Mouse (Mus musculus) c-Kit-positive CD71-negative TER-119-negative erythroid progenitor cells, embryonic 14.5 days (primary cell): Measurements from ENCODE around the gene Pacs2.

Experiments
- DNase-seq: peaks from one replicate; pipeline ENCODE4 v3.0.0-alpha.2; 2013; ENCODE audit warnings: low read depth

The Pacs2 gene

DNA sequence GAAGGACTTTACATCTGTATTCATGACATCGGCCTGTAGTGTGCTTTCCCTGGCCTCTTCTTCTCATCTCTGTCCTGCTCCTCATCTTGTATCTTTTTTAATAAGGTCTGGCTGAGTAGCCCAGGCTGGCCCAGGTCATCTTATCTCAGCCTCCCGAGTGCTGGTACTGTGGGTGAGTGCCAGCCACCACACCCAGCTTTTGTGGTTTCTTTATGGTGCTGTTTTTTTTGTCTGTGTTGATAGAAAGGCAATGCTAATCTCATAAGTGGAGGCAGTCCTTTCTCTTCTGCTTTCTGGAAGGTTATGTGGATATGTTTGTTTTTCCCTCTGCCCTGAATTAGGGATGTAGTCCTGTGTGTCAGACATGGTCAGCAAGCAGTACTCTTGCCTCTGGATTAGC, 28.2 kb downstream of the Pacs2 start:
- no peak for DNase-seq

DNA sequence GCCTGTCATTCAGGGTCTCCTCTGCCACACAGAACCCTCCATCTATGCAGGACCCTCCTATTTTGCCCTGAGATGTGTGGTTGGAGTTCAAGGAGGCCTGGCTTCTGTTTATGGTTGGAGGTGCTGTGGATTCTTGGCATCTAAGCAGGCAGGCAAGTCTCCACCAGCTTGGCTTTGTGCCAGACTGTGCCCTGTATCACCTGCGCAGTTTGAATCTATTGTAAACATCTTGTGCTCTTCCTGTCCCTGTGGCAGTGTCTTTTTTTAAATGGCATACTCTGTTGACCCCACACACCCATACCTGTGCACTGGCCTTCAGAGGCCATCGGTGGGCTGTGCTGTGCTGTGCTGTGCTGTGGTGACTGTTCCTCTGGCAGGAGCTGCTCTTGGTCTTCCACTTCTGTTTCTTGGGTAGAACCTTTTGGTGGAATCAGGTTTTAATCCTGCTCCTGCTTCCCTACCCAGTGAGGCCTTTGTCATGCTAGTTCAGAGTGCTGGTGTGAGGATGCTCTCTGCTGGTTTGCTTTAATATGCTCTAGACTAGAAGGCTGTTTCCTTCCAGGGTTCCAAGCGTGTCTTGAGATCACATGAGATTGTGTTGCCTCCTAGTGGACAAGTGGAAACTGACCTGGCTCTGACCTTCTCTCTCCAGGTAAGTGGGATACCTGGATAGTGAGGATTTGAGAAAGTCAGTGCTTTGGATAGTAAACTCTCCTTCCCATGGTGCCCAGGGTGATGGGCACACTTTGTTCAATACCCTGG, 30.8 kb downstream of the Pacs2 start:
- DNase-seq: no peak

DNA sequence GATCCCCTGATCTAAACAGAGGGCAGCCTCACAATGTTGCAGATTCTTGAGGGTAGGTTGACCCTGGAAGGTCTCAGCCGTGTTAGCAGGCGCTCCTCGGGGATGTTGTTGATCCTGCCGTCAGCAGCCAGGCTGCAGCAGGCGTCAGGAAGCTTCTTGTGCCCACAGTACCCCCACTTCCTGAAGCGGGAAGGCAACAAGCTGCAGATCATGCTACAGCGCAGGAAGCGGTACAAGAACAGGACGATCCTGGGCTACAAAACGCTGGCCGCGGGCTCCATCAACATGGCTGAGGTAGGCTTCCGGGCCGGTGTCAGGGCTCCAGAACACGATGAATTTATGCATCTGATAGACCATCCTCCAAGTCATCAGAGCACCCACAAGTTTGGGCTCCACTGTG, 32.6 kb downstream of the Pacs2 start:
- DNase-seq: no peak

DNA sequence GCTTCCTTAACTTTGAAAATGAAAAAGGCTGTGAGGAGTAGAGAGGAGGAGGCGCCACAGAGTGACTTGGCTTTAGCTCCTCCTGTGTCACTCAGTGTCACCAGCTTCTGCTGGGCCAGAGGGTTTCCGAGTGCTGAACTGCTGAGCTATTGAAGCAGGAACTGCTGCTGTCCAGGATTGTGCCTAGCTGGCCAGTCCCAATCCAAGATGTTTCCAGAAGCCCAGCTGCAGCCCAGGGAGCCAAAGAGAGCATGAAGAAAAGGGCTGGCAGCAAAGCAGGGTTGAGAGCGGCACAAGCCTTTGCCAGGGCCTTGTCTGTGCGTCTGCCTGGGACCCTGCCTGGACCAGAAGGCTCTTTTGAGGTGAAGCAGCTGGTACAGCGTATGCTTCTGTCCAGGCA, 33.8 kb downstream of the Pacs2 start:
- DNase-seq: no peak

DNA sequence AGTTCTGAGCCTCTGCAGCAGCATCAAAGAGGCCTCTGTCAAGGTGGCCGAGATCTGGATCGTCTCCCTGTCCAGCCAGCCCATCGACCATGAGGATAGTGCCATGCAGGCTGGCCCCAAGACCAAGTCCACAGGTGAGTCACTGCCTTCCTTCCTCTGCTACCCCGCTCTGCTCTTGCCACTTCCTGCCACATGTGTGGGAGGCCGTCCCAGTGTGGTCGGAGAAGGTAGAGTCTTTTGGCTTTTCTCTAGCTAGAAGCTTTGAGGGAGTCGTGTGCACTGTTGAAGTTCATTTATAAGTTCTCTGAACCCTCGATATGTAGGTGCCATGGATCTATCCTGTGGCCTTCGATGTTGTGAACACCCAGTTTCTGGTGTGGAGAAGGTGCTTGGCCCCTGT, 35.5 kb downstream of the Pacs2 start:
- no peak for DNase-seq

DNA sequence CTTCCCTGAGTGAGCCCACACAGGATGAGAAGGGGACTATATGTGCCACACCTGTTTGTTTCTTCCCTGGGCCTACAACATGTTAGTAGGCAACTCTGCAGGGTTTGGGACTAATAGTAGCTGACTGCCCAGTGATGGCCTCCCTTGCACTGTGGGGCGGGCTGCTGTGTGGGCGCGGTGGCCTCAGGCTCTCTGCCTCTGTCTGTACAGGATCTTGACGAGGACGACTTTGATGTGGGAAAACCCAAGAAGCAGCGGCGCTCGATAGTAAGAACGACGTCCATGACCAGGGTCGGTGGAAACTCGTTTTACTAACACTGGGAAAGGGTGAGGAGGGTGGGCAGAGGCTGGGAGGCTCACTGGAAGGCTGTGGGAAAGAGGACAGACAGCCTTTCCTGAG, 36.4 kb downstream of the Pacs2 start:
- no peak for DNase-seq

DNA sequence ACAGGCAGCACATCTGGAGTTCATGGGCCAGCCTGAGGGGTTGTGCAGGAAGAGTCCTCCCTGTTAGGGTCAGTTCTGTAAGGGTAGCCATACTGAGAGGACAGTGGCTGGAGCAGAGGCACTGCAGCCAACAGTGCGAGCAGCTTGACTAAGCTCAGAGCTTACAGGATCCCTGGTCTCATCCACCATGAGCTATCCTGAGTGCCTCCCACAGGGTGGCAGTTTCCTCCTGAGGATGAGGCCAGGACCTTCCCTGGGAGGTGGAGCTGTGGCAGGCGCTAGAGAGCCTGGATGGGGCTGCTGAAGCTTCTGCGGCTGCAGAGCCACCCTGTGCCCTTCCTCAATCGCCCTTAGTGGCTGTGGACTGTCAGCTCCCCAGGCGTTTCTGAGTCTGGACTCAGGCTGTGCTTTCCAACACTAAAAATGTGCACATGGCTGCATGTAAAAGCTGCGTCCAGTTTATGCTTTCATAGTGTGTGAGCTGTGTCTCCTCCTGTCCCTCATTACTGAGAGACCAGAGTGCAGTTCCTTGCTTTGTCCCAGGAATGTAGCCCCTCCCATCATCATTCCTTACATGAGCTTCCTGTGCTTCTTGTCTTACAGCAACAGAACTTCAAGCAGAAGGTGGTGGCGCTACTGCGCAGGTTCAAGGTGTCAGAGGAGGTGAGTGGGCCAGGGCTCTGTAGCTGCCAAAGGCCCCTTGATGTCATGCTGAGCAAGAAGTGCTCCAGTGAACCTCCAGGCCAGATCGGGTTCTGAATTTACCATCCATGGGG, 37.5 kb downstream of the Pacs2 start:
- DNase-seq: no peak

DNA sequence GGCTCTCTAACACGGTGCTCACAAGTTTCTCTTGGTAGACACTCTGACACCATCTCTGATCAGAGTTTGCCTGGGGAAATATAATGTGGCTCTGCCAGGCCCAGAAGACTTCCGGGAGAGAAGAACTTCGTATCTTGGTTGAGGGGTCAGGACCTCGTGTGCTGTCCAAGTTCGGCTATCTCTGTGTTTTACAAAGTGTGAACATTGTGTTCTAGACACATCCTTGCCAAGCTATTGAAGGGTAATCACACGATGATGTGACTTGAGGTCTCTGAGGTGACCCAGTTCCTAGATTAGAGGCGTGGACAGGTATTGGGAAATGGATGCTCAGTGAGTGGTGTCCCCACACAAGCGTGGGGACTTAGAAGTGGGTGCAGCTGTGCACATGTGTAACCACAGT, 41.8 kb downstream of the Pacs2 start:
- DNase-seq: no peak

DNA sequence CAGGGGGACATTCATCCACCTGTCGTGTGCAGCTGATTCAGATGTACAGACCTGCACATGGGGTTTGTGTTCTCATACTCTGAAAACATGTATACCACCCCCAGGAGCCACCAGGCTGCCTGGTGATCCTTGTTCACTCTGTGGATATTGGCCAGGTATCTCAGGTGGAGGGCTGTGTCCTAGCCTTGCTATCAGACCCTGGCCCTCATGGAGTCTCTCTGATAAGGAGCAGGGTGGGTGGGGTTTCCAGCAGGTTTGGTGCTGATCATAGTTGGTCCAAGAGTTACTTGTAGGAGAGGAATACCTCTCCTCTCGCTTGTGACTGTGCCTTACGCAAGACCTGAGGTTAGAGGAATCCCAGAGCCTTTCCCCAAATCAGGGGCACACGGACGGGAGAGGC, 45.9 kb downstream of the Pacs2 start:
- no peak for DNase-seq

DNA sequence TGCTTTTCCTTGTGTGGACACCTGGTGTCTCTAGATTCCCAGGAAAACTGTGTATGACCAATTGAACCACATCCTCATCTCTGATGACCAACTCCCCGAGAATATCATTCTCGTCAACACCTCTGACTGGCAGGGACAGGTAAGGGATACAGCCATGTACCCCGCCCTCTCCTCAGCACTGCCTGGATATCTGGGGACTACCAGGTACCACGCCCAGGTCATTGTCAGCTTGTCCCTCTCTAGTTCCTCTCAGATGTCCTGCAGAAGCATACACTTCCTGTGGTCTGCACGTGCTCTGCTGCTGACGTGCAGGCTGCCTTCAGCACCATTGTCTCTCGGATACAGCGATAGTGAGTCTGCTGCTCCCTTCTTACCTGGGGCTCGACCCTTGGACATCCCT, 47.3 kb downstream of the Pacs2 start:
- DNase-seq: no peak

DNA sequence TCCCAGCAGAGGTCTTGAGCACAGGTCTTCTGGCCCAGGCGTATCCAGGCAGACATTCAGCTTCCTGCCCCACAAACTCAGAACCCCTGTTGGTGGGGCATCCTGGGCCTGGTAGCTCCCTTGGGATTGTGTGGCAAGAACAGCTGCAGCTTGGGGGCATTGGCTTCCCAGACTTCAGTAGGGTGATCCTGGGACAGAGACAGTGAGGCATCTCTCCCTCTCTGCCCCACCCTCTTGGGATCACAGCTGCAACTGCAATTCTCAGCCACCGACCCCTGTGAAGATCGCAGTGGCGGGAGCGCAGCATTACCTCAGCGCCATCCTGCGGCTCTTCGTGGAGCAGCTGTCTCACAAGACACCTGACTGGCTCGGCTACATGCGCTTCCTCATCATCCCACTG, 47.9 kb downstream of the Pacs2 start:
- DNase-seq: no peak

DNA sequence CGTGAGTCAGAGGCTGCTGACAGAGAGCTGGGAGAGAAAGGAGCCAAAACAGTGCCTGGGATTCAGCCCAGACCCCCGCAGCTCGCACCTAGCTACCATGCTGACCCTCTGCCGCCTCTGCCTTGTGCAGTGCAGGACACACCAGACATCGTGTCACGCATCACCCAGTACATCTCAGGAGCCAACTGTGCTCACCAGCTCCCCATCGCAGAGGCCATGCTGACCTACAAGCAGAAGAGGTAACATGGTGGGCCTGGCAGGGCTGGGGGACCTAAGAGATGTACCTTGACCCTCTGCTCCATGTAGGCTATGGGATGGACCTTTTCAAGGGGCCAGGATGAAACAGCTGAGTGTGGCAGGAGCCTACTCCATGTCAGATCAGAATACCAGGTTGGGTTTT, 49.4 kb downstream of the Pacs2 start:
- no peak for DNase-seq

DNA sequence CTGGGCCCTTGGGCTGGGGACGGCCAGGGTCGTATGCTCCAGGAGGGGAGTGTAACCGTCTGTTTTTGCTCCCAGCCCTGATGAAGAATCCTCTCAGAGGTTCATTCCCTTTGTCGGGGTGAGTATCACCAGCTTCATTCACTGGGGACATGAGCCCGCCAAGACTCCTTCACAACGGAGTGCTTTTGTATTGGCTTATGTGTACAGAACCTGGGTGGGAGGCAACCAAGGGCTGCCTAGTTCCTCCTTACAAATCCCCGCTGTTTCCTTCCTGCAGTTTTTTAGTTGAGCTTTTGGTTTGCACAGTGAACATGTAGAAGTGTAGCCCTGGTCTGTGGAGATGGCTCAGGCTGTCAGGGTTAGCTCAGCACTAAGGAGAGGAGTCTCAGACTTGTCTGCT, 53.7 kb downstream of the Pacs2 start:
- DNase-seq: no peak

DNA sequence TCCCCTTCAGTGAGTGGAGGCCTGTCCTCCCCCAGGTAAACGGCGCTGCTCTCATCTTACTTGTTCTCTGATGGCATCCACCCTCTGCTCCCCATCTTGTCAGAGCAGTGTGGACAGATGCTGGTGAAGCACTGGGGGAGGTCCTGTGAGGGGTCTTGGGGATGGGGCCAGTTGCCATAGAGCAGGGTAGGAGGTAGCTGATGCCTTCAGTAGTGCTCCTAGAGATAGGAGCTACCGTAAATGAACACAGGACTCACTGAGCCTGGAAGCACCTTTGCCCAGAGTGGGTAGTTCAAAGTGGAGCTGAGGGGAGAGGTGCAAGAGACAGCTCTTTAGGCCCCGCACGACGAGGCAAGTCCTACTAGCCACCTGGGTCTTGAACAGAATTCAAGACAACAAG, 55.1 kb downstream of the Pacs2 start:
- no peak for DNase-seq

DNA sequence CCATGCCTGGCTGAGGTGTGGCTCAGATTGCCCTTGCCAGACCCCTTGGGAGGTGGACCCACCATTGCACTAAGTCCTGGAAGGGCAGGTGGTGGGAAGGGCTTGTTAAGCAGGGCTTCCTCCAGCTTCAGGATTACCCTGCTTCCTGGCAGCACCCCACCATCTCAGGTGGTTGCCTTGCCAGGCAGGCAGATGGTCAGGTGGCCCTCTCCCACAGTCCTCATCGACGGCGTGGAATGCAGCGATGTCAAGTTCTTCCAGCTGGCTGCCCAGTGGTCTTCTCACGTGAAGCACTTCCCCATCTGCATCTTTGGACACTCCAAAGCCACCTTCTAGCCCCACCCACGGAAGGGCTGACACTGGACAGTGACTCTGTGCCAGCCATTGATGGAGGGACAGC, 57.0 kb downstream of the Pacs2 start:
- DNase-seq: no peak

DNA sequence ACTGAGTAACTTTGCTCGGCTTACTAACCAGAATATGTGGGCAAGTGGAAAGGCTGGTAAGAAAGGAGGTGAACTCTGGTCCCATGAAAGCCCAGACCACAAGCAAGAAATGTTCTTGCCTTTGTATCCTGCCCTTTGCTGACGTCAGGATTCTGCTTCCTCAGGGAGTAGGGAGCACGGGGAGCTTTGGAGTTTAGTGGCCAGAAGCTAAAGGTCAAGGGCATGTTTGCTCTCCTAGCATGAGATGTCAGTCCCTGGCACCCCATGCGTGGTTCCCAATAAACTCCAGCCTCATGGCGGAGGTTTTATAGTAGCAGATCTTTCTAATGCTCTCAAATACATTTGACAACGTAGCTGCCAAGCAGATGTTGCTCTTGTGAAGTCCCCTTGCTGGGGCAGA, 57.5 kb downstream of the Pacs2 start:
- no peak for DNase-seq

DNA sequence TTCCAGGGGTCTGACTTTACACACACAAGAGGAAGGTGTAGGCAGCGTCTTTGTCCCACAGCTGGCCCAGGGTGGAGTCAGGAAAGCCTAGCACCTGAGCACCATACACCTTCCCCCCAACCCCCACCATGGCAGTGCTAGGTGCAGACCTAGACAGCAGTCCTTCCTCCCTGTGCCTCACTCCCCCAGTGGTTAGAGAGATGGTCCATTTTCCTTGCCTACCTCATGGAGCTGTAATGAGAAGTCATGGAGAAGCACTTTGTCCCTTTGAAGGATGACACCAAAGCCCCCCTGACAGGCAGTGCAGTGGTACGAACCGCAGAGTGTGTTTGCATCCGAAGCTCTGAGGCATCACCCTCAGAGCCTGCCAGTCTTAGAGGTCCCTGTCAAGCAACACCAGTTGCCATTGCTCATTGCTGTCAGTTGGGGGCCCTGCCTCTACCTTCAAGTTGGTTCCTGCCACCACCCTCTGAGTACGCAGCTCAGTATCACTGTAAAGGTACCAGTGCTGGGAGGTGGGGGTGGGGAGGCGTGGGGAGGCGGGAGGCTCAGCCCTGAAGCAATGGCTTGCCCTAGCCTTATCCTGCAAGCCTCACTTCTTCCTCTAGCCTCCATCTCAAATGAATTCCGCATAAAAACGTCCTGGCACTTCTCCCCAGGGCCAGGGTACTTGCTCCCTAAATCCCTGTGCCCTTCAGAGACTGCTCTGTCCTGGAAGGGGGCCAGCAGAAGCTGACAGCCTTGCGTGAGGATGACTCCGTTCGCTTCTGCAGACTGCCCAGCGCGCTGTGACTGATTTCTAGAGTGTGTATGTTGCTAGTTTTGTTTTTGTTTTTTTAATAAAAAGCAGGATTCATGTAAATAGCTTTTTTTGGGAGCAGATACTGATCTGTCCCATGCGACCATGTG, 59.4 kb downstream of the Pacs2 start:
- peak; percentile 10 for DNase-seq

DNA sequence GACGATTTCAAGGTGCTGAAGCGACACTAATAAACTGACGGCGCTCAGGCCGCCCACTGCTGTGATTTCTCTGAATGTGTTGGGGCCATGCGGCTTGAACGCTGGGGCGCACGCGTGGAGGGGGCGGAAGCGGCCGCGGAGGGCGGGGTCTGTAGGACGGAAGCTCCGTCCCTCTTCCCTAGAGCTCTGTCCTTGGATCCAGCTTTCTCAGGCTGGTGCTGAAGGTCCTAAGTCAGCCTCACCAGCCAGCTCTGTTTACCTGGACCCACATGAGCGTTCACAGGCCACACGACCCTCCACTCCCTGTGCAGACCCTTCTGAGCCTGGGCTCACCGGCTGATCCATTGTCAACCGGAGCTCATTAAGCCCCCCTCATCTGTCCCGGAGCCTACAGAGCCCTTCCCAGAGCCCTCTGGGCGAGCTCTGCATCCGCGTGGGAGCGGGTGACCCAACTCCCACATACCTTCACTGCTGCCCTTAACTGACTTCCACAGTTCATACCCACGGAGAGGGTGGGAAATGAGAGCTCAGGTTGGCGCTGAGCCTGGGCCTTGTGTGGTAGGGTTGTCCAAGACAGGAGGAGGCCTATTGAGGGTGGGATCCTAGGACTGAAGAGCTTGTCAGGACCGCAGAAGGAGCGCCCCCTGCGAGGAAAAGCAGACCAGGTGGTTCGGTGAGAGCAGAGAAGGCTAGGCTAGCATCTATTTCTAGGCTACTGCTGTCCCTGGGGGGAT, 60.2 kb downstream of the Pacs2 start, which contains the start of gene Tex22:
Gene Tex22 (plus strand): TSS at position 174 of the 734 bp plus-strand sequence.
- DNase-seq: peak; percentile 38

DNA sequence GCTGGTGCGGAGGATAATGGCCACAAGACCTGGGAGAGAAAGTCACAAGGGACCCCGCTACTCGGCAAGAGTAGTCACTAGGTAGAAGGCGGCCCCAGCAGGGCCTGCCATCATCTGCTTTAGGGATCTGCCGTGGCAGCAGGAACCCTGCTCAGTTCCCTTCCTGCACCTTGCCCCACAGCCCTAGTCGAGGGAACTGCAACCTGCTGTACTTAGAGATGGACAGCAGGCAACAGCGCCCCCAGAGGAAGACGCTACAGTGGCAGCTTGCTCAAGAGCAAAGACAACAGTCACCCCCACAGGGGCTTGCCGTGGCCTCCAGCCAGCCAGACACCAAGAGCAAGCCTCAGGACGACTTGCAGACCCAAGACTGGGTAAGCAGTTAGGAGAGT, 60.8 kb downstream of the Pacs2 start:
- DNase-seq: peak; percentile 86

DNA sequence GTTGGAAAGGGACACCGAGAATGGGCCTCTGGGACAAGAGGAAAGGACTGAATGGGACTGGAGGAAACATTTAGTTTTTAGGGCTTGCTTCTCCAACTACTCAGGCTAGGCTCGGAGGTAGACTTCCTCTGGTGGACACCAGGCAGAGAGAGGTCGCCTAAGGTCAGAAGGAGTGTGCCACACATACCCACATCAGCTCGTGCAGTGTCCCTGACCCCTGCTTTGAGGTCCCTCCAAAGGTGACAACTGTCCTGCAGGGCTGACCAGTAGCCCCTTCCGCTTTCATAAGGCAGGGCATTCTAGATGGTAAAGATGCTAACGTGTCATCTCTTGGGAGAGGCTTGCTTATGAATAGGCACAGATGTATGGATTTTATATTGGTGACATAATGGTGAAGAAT, 61.2 kb downstream of the Pacs2 start:
- no peak for DNase-seq

DNA sequence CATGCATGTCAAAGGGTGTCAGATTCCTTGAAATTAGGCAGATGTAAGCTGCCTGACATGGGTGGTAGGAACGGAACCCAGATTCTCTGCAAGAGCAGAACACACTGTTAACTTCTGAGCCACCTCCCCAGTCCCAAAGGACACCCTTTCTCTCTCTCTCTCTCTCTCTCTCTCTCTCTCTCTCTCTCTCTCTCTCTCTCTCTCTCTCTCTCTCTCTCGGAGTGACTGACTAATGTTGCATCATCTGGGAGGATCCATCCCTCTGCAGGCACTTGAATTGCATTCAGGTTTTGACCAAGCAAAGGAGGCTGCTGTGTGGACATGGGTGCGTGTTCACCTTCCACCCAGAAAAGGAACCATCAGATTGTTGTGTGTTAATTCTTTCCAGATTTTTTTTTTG, 73.0 kb downstream of the Pacs2 start:
- no peak for DNase-seq

DNA sequence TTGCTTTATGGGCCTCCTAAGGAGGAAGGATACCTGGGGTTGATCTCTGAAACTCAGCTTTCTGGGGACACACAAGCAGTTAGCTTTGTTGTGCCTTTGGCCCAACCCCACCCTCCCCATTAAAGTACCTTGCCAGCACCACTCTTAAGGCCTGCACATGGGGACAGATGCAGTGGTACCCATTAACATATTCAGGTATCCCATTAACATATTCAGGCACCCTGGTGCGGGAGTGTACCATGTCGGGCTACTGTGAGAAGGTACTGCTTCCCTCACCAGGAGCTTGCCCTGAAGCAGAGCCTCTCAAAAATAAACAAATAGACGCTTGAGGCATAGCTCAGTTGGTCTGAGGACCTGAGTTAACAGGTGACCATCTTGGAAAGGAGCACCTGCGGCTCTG, 73.7 kb downstream of the Pacs2 start:
- DNase-seq: no peak
